Mouse (Mus musculus) lung, postnatal 10 days (tissue): ENCODE results near the gene Olfr159.
"Not testable (repeated sequence)": the region's sequence is repeated elsewhere in the genome, so short reads cannot be mapped to it uniquely, and the experiment has no call there.

Source experiments
- DNase-seq: peaks from one replicate; pipeline ENCODE4 v3.0.0; 2021

The Olfr159 gene

GRCm38 (mm10) chr4:43770909-43771308, at the start of gene Olfr159:
TSS of gene Olfr159 (minus strand) at chr4:43771009.
- no peak for DNase-seq

DNA sequence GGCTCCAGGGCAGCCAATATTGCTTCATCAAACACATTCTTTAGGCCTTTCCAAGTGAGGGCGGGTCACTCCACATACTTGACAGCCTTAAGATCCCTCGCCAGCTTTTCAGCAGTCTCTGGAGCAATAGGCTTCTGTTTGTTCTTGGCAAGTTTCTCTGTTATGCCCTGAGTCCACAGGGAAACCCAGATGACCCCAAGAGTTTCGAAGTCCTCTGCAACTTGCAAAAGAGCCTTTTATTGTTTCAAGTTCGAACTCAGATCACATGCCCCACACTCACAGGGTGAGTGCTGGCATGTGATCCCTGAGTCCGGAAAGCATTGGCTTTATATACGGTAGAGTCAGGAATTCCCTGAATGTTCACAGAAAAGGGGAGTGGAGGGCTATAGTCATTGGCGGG, 28.1 kb upstream of the Olfr159 start:
- DNase-seq = peak; percentile 61

- DNase-seq = not testable (repeated sequence)
Measured at GRCm38 (mm10) chr4:43795844-43796243, 25.0 kb upstream of the Olfr159 start.

GRCm38 (mm10) chr4:43795296-43795695, 24.5 kb upstream of the Olfr159 start:
- no peak for DNase-seq

- DNase-seq = no peak
Measured at GRCm38 (mm10) chr4:43772304-43772703, 1.5 kb upstream of the Olfr159 start.

DNA sequence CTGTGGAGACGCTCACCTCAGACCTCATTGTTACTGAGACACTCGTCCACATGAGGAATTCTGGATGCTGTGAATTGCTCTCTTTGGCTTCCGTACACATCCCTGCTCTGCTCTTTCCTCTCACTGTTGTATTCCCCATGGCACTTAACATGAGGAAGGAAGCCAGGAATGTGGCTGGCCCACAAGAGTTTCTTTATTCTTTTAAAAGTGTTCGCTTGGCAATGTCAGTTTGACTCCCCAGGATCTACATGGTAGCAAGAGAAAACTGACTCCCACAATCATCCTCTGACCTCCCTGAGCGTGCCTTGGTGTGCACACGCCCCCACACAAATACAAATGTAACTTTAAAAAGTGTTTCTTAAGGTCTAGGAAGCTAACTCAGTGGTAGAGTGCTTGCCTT, 817 bp upstream of the Olfr159 start:
- DNase-seq = peak; percentile 24

GRCm38 (mm10) chr4:43769374-43769773, 1.4 kb downstream of the Olfr159 start:
- no peak for DNase-seq

DNA sequence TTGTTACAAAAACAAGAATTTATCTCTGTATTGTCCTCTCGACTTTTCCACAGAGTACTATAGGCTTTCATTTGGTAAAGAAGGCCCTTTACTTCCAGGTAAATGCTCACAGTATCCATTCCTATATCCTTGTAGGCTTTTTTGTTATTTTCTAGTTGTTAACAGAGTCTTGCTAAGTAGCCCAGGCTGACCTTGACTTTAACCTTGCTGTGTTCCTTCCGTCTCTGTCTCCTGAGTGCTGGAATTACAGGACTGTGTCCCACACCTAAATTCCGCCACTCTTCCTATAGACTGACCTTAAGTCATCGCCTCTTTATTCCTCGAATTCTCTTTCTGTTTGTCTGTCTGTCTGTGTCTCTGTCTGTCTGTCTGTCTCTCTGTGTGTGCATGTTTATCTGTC, 2.5 kb downstream of the Olfr159 start:
- no peak for DNase-seq

GRCm38 (mm10) chr4:43763410-43763809, 7.4 kb downstream of the Olfr159 start:
- peak; percentile 80 for DNase-seq

- DNase-seq = no peak
Measured at GRCm38 (mm10) chr4:43761336-43761735, 9.5 kb downstream of the Olfr159 start.

GRCm38 (mm10) chr4:43760460-43760859, 10.3 kb downstream of the Olfr159 start:
- peak; percentile 74 for DNase-seq

DNA sequence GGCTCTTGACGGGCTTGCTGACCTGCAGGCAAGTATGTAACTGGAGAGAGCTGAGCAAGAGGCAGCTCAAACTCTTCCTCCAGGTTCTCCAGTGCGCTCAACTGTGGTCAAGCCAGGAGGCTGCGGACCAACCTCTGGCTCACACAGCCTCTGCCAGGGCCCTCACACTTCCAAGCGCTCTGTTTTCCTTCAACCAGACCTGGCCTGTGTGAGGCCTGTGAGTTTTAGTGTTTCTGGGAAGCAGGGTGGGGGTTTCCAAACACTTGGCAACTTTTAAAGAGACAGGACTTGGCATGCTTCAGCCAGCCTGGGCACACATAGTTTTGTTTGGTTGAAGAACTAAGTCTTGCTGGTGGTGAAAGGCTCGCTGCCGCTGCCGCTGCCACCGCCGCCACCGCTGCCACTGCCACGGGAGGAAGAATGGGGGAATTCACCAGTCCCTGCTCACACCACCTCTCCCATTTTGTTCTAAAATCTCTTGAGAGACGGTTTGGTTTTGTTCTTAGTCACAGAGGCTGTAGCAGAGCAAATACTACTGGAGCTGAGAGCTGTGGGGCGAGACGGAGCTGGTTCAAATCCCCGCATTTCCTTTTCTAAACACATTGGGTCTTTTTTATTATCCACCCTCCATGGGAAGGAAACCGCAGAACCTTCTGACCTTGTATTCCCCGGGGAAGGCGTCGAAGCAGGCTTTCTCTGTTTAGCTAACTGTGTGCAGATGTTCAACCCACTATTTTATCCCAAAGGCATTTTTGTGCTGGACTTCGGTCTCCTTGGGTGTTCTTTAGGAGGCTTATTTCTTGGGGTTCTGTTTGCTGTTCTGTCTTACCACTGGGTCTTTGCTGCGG, 11.0 kb downstream of the Olfr159 start:
- DNase-seq = peak; percentile 43

DNA sequence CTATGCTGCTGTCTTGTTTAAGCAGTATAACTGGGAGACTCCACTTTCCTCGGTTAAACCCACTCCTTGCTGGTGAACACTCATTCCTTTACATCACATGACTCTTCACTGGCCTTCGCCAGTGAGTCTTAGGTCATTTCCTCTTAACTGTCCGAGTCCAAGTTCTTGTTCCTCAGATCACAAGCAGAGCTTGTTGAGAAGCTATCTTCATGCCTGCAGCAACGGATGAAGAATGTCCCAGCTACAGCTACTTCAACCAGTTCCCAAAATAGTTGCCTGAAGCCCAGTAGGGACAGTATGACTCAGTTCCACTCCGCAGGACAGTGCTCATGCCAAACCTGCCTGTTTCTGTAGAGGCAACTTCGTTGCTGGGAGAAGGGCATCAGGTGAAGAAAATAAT, 13.6 kb downstream of the Olfr159 start:
- no peak for DNase-seq

DNA sequence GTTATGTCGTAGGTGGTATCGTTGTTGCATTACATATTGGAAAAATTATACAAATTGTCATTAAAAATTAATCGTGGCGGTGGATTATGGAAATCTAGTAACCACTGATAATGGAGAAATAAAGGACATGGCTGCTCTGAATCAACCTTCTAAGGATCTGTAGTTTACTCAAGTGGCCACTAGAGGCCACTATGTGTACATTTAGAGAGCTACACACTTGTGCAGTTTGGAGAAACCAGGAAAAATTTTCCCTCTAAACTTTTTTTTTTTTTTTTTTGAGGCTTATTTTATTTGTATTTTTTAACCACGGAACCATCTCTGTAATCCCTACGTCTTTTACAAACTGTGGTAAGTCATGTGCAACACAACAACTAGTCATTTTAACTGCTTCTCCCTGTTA, 25.6 kb downstream of the Olfr159 start:
- peak; percentile 60 for DNase-seq

DNA sequence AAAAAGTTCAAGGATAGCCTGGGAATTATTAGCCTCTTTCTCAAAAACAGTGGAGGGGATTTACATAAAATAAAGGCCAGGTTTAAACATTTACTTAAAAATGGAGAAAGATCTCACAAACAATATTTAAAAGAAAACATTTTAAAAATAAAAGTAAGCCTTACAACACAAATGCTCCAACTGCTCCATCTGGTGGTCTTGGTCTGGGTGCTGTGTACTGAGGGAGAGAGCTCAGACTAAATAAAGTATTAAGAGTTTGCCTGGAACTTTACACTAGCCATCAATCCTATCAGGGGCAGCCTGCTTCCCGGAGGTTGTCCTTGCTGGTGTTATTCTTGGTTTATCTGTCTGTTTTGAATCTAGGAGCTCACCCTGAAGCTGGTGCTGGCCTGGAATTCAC, 27.7 kb downstream of the Olfr159 start:
- peak; percentile 52 for DNase-seq

- no peak for DNase-seq
Measured at GRCm38 (mm10) chr4:43742637-43743036, 28.2 kb downstream of the Olfr159 start.

- DNase-seq = no peak
Measured at GRCm38 (mm10) chr4:43741526-43741925, 29.3 kb downstream of the Olfr159 start.

DNA sequence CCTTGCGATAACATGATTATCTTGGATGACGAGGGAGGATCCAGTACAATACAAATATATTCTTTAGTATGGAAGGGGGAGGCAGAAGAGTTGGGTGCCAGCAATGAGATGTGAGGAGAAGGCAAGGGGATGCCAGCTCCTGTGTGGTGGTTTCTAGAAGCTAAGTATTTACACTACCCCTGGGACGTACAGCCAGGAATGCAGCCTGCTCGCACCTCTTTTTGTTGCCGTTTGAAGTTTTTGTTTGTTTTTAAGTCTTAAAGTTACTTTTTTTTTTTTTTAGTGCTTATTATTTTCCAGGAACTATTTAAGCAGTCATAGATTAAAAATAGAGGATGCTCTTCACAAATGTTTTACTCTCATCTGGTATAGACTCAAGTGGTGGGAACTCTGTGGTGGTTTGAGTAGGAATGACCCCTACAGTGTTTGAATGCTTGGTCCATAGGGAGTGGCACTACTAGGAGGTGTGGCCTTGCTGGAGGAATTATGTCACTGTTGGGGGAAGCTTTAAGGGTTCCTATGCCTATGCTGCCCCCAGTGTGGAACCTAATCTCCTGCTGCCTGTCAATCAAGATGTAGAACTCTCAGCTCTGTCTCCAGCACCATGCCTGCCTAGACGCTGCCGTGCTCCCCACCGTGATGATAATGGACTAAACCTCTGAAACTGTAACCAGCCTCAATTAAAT, 31.7 kb downstream of the Olfr159 start:
- DNase-seq = no peak

DNA sequence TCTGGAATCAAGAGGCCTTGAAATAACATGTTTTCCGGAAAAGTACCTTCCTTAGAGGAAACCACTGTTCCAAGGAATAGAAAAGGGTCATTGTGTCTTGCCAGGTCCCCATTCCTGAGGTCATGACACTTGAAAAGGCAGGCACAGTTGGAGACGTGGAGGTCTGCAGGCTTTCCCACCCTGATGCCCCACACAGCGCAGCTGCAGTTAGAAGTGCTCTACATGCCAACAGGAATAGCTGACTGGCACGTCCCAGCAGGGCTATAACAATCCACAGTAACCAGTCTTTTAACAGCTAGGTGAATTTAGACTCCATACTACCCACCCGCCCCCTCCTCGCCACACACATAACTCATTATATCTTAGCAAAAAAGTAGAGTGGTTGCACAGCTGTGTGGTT, 33.7 kb downstream of the Olfr159 start:
- no peak for DNase-seq

GRCm38 (mm10) chr4:43733186-43733585, 37.6 kb downstream of the Olfr159 start:
- no peak for DNase-seq

DNA sequence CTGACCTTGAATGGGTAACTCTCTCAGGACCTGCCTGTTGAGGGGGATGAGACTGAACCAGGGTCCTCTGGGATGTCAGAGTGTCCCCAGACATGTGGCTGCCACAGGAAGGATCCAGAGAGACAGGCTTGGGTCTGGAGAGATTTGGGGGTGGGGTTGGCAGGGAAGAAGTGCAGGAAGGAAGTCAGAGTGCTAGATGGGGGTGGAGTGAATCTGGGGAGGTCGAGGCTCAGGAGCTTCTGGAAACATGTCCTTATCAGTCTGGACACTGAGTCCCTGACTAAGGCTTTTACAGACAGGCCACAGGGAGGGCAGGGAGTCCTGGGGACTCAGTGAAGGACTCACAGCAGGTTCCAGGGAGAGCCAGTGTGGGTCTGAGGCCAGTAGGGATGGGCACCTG, 38.6 kb downstream of the Olfr159 start:
- no peak for DNase-seq

- DNase-seq = no peak
Measured at GRCm38 (mm10) chr4:43730750-43731297, 40.0 kb downstream of the Olfr159 start.

DNA sequence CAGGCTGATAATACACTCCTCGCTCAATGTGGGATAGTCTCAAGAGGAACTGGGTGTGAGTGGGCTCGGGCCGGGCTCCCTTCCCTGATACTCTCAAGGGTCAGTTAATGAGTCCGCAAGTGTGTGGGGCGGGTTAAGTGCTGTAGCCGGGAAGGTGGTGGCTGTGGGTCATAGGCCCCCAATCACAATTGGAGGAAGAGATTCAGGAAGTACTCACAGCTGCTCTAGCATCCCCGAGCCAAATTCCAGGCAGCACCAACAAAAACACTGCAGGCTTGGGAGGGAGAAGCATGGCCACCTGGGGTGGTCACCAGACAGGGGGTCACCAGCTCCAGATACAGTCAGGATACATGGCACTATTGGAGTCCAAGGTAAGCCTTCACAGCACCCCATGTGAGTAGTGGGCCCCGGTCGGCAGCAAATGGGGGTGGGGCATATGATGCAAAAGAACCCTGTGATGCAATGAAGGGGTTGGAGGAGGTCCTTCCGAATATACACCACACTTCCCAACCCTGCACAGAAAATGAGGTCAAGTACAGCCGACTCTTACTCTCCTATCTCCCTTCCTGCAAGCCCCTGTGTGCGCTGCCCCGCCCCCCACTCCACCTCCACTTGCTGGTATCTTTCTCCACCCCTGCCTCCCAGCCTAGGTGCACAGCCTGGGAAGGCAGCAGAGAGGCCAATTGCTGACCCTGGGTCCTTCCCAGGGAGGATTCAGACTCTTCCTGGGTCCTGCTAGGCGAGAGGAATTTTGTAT, 40.8 kb downstream of the Olfr159 start, which contains the start of gene Spaar:
Gene Spaar, plus strand, starts transcription at position 241 of the 757 bp plus-strand sequence.
- DNase-seq = peak; percentile 81
